In the genomic region with DNA sequence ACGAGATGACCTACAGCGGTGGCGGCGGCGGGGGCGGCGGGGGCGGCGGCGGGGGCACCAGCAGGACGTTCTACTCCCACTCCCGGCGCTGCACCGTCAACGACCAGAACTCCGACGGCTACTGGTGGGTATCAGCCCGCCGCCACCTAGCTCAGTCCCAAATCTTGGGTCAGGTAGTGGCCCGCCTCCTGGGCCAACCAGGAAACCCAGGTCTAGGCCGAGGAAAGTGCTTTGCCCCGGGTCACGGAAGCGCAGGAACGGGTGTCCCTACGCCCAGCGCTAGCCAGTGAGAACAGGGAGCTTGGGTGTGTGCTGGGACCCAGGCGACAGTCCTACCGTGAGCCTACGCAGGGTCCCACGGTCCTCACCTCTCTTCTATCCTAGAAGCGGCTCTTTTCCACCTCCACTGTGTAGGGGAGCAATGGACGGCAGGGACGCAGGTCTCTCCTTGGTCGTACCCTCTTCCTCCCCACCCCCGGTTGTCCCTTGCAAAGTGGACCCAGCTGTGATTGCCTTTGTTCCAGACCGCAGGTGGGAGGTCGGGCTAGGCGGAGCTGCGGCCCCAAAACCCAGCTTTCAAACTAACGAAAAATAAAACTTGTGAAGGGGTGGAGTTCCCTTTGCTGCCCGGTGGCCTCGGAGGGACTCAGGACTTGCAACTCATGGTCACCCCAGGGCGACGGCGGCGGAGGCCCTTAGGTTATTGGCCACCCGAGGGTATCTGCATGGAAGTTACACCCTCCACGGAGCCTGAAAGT, we compare ENCODE assay signal across 8 mouse cellular contexts. TPM values are rescaled to one million over a fixed set of nuclear protein-coding genes. Genes with fewer than 3 reads are reported as not detected.
DNase-seq lines count a peak whose midpoint lies in the region; ATAC-seq and TF ChIP-seq lines count a peak whose summit lies in the region.

No protein-coding gene starts in this region.

- peak; percentile 36 for DNase-seq in urinary bladder, adult 2 months (ENCODE audit: low spot score)
- no peak for DNase-seq in urinary bladder, postnatal 10 days (ENCODE audit: low spot score)
- DNase-seq in liver, postnatal 0 days: peak; percentile 39
- no peak for DNase-seq in layer of hippocampus, adult 11-12 months (ENCODE audit: low spot score)
- DNase-seq in spleen, adult 12 weeks (ENCODE audit: low spot score): no peak

- WGBS in intestine, embryonic 15.5 days: under 1% methylated on average over 49 of the region's 49 CpGs
- WGBS in liver, postnatal 0 days (ENCODE audit: insufficient replicate concordance): 1% methylated on average over 35 of the region's 49 CpGs
- under 1% methylated on average over 48 of the region's 49 CpGs for WGBS in neural tube, embryonic 13.5 days

- peaks cover 14% of the 10 kb centered on the region for H3K4me1 ChIP-seq in intestine, embryonic 15.5 days (replicated peaks)
- H3K4me1 ChIP-seq in liver, postnatal 0 days (ENCODE audit: insufficient read depth): peaks cover 13% of the 10 kb centered on the region
- peaks cover 21% of the 10 kb centered on the region for H3K4me1 ChIP-seq in neural tube, embryonic 13.5 days (replicated peaks)

- H3K27ac ChIP-seq in intestine, embryonic 15.5 days: peak overlapping the region; percentile 84
- H3K27ac ChIP-seq in liver, postnatal 0 days (ENCODE audit: low read depth): peak overlapping the region; percentile 84
- no peak overlapping the region for H3K27ac ChIP-seq in neural tube, embryonic 13.5 days (replicated peaks)

- peak overlapping the region; percentile 89 for H3K4me2 ChIP-seq in intestine, embryonic 15.5 days (replicated peaks)
- H3K4me2 ChIP-seq in liver, postnatal 0 days (ENCODE audit: low read depth, low read length): peak overlapping the region; percentile 80
- peak overlapping the region; percentile 68 for H3K4me2 ChIP-seq in neural tube, embryonic 13.5 days

- 0 out of 2 replicates have a peak, but pooled peaks have one; percentile 25 for ATAC-seq in erythroid progenitor cell, adult 5-6 weeks (replicated peaks; ENCODE audit: low FRiP score, poor library complexity, severe bottlenecking)
- ATAC-seq in intestine, embryonic 15.5 days: peak; percentile 50
- peak; percentile 53 for ATAC-seq in liver, postnatal 0 days
- peak; percentile 65; the same call in 1 of the 2 replicates for ATAC-seq in neural tube, embryonic 13.5 days (ENCODE audit: low read depth)

- H3K9me3 ChIP-seq in intestine, embryonic 15.5 days: no peaks in the 10 kb centered on the region
- no peaks in the 10 kb centered on the region for H3K9me3 ChIP-seq in liver, postnatal 0 days (ENCODE audit: low read length)
- no peaks in the 10 kb centered on the region for H3K9me3 ChIP-seq in neural tube, embryonic 13.5 days

- H3K9ac ChIP-seq in intestine, embryonic 15.5 days: peak overlapping the region; percentile 68
- H3K9ac ChIP-seq in liver, postnatal 0 days (replicated peaks): peak overlapping the region; percentile 58
- peak overlapping the region; percentile 57 for H3K9ac ChIP-seq in neural tube, embryonic 13.5 days

- H3K4me3 ChIP-seq in intestine, embryonic 15.5 days (replicated peaks): peak overlapping the region; percentile 55
- H3K4me3 ChIP-seq in liver, postnatal 0 days (ENCODE audit: low read depth, low read length): peak overlapping the region; percentile 56
- H3K4me3 ChIP-seq in neural tube, embryonic 13.5 days: peak overlapping the region; percentile 40

- no peaks in the 10 kb centered on the region for H3K36me3 ChIP-seq in intestine, embryonic 15.5 days
- no peaks in the 10 kb centered on the region for H3K36me3 ChIP-seq in liver, postnatal 0 days (replicated peaks; ENCODE audit: insufficient read depth, low read length)
- H3K36me3 ChIP-seq in neural tube, embryonic 13.5 days: no peaks in the 10 kb centered on the region

- TF ChIP-seq CTCF in liver, postnatal 0 days (IDR thresholded peaks at IDR 0.05; ENCODE audit: low read depth): no peak

- H3K27me3 ChIP-seq in intestine, embryonic 15.5 days (replicated peaks): peaks cover 3% of the 10 kb centered on the region; the same call in 1 of the 2 replicates
- H3K27me3 ChIP-seq in liver, postnatal 0 days (ENCODE audit: insufficient read depth, low read length): peaks cover 25% of the 10 kb centered on the region
- peaks cover 92% of the 10 kb centered on the region for H3K27me3 ChIP-seq in neural tube, embryonic 13.5 days

- TF ChIP-seq EP300 in liver, postnatal 0 days (IDR thresholded peaks at IDR 0.05; ENCODE audit: low read depth): no peak

RNA-seq across cellular contexts. Expression of gene Dsp, which starts 0.8 kb away (rescaled TPM):
- polyA plus RNA-seq in urinary bladder, adult 2 months (2012; rRNA removed): 17.9 and 22.7 TPM in 2 replicates
- not detected in 2 replicates for total RNA-seq in erythroid progenitor cell, adult 5-6 weeks (2015; ENCODE audit: low replicate concordance)
- total RNA-seq in erythroid progenitor cell, adult 5-6 weeks (2017; ENCODE audit: low replicate concordance): not detected in 2 replicates
- polyA plus RNA-seq in intestine, embryonic 15.5 days (2015; fragmentation: Nextera tagmentation; extraction: Ambion mirVana): 8.6 and 9.1 TPM in 2 replicates
- 1.9 TPM in 2 replicates for polyA plus RNA-seq in liver, postnatal 0 days (2015; fragmentation: Nextera tagmentation; extraction: Ambion mirVana)
- polyA plus RNA-seq in neural tube, embryonic 13.5 days (2015; fragmentation: Nextera tagmentation; extraction: Ambion mirVana): 0.15 and 0.22 TPM in 2 replicates

RNA-seq across cellular contexts. Expression of gene Snrnp48, which starts 52.9 kb away (rescaled TPM):
- 29.0 and 32.7 TPM in 2 replicates for polyA plus RNA-seq in urinary bladder, adult 2 months (2012; rRNA removed)
- total RNA-seq in erythroid progenitor cell, adult 5-6 weeks (2015; ENCODE audit: low replicate concordance): 33.1 and 52.6 TPM in 2 replicates
- 47.8 and 78.0 TPM in 2 replicates for total RNA-seq in erythroid progenitor cell, adult 5-6 weeks (2017; ENCODE audit: low replicate concordance)
- 35.2 and 36.4 TPM in 2 replicates for polyA plus RNA-seq in intestine, embryonic 15.5 days (2015; fragmentation: Nextera tagmentation; extraction: Ambion mirVana)
- polyA plus RNA-seq in liver, postnatal 0 days (2015; fragmentation: Nextera tagmentation; extraction: Ambion mirVana): 12.1 TPM in 2 replicates
- 27.8 and 33.8 TPM in 2 replicates for polyA plus RNA-seq in neural tube, embryonic 13.5 days (2015; fragmentation: Nextera tagmentation; extraction: Ambion mirVana)

Comparison
In these comparisons a context has a peak if more than half of its experiments do, and no peak if none do; other contexts are left out.
1. DNase-seq: peak in urinary bladder, adult 2 months (single experiment) and liver, postnatal 0 days (single experiment); none in urinary bladder, postnatal 10 days (single experiment), layer of hippocampus, adult 11-12 months (single experiment) and spleen, adult 12 weeks (single experiment).
2. Peak in every context shown above with its lines, with median percentiles within 50 percentile points of each other: ATAC-seq, H3K4me2 ChIP-seq, H3K4me3 ChIP-seq and H3K9ac ChIP-seq.